Mouse (Mus musculus) kidney, embryonic 14.5 days (tissue): Measurements from ENCODE around the gene H2afb2. TPM values are rescaled to one million over a fixed set of nuclear protein-coding genes. Genes with fewer than 3 reads are reported as not detected.

ENCODE experiments used
- ATAC-seq: fragments of 200-750 bp; cut with Nextera tagmentation; 2 replicates; pipeline ENCODE4 v1.8.0; 2017; ENCODE audit warnings: moderate number of reproducible peaks, mild to moderate bottlenecking, moderate TSS enrichment, moderate library complexity; ENCODE audit not compliant: low FRiP score, low TSS enrichment
- H3K27ac ChIP-seq: fragments of 300-500 bp; sonication (generic); 2 replicates; pipeline ENCODE4 v1.5.1; 2014; ENCODE audit warnings: low read depth, mild to moderate bottlenecking, low read length, moderate library complexity, mixed read lengths
- H3K27me3 ChIP-seq: fragments of 300-500 bp; sonication (generic); 2 replicates; pipeline ENCODE4 v1.6.1; 2014; ENCODE audit warnings: mild to moderate bottlenecking, low read length; ENCODE audit not compliant: control insufficient read depth, insufficient read depth
- H3K36me3 ChIP-seq: fragments of 300-500 bp; sonication (generic); 2 replicates; pipeline ENCODE4 v1.6.1; 2014; ENCODE audit warnings: low read length, mixed read lengths; ENCODE audit not compliant: control insufficient read depth, insufficient read depth
- H3K4me1 ChIP-seq: fragments of 300-500 bp; sonication (generic); 2 replicates; pipeline ENCODE4 v1.6.1; 2014; ENCODE audit warnings: low read length, mixed read lengths; ENCODE audit not compliant: control insufficient read depth, insufficient read depth
- H3K4me2 ChIP-seq: fragments of 300-500 bp; sonication (generic); replicated peaks from 2 replicates; pipeline ENCODE4 v1.6.1; 2014; ENCODE audit warnings: low read depth, mild to moderate bottlenecking, low read length
- H3K4me3 ChIP-seq: fragments of 300-500 bp; sonication (generic); 2 replicates; pipeline ENCODE4 v1.5.1; 2014; ENCODE audit warnings: mild to moderate bottlenecking, low read length
- H3K9ac ChIP-seq: fragments of 300-500 bp; sonication (generic); 2 replicates; pipeline ENCODE4 v1.6.1; 2014; ENCODE audit warnings: low read depth, mild to moderate bottlenecking, low read length, moderate library complexity
- H3K9me3 ChIP-seq: fragments of 300-500 bp; sonication (generic); 2 replicates; pipeline ENCODE4 v1.6.1; 2016; ENCODE audit warnings: low read length; ENCODE audit not compliant: control insufficient read depth
- WGBS: fragments of 180-500 bp; shearing (Covaris S2); extraction: QIAGEN DNeasy Blood & Tissue Kit; methylation state at CpG from one replicate; pipeline ENCODE4 v1.1.7; 2014; 5-methylcytosine and 5-hydroxymethylcytosine counted together
- polyA plus RNA-seq: library from polyadenylated mRNA; unstranded; fragments of >200 nt; fragmentation: Nextera tagmentation; extraction: Ambion mirVana; gene quantifications from 2 replicates; pipeline ENCODE4 v1.2.1, GENCODE M21; 2014

Gene H2afb2
- not detected in 2 replicates for polyA plus RNA-seq

DNA sequence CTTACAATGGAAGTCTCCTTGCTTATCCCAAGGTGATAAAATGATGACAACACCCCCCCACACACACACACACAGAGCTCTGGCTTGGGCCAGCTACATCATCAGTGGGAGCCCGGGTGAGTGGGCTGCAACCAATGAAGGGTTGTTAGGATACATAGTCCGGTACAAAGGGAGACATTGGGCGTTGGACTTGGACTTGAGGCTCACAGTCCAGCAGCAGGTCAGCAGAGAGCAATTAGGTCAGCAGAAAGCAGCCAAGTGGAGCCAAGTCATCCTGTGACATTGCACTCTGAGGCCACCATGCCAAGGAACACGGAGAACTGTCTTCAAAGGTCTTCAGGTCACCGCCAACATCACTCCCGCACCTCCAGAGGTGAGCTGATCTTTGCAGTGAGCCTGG is at the start of gene H2afb2:
TSS of gene H2afb2 (plus strand) at position 301 of the 400 bp plus-strand sequence.
- H3K27me3 ChIP-seq, result no peaks in the 10 kb centered on the region
- H3K4me1 ChIP-seq, result no peaks in the 10 kb centered on the region
- 83% methylated on average over 6 of the region's 6 CpGs for WGBS
- no peaks in the 10 kb centered on the region for H3K36me3 ChIP-seq
- no peak within 1 kb of the TSS for H3K4me3 ChIP-seq
- no peak for ATAC-seq
- H3K27ac ChIP-seq, result no peak within 1 kb of the TSS
- H3K9ac ChIP-seq, result no peak within 1 kb of the TSS
- no peaks in the 10 kb centered on the region for H3K9me3 ChIP-seq
- H3K4me2 ChIP-seq, result no peak within 1 kb of the TSS

Other genes starting within 250 kb of the H2afb2 start
- not detected in 2 replicates for gene Cpxcr1, start 232.2 kb upstream of the H2afb2 start, polyA plus RNA-seq